Mouse (Mus musculus) stomach, postnatal 0 days (tissue): ENCODE results near the gene Siae. TPM values are rescaled to one million over a fixed set of nuclear protein-coding genes. Genes with fewer than 3 reads are reported as not detected.

ENCODE experiments used
- ATAC-seq: fragments of 200-750 bp; cut with Nextera tagmentation; 2 replicates; pipeline ENCODE4 v1.8.0; 2017; ENCODE audit not compliant: low FRiP score, low TSS enrichment
- DNase-seq: peaks from one replicate; pipeline ENCODE4 v3.0.0-alpha.2; 2016; ENCODE audit warnings: low spot score
- H3K27ac ChIP-seq: fragments of 300-500 bp; sonication (generic); replicated peaks from 2 replicates; pipeline ENCODE4 v1.5.1; 2014; ENCODE audit warnings: mild to moderate bottlenecking, control low read depth
- H3K27me3 ChIP-seq: fragments of 300-500 bp; sonication (generic); 2 replicates; pipeline ENCODE4 v1.6.1; 2014; ENCODE audit warnings: low read length; ENCODE audit not compliant: control insufficient read depth, insufficient read depth
- H3K36me3 ChIP-seq: fragments of 300-500 bp; sonication (generic); 2 replicates; pipeline ENCODE4 v1.6.1; 2014; ENCODE audit warnings: low read length, mixed read lengths; ENCODE audit not compliant: control insufficient read depth, insufficient read depth
- H3K4me1 ChIP-seq: fragments of 300-500 bp; sonication (generic); replicated peaks from 2 replicates; pipeline ENCODE4 v1.6.1; 2014; ENCODE audit warnings: antibody characterized with exemption; ENCODE audit not compliant: control insufficient read depth, insufficient read depth
- H3K4me2 ChIP-seq: fragments of 300-500 bp; sonication (generic); replicated peaks from 2 replicates; pipeline ENCODE4 v1.6.1; 2014; ENCODE audit warnings: low read depth, mild to moderate bottlenecking, control low read depth, moderate library complexity
- H3K4me3 ChIP-seq: fragments of 300-500 bp; sonication (generic); 2 replicates; pipeline ENCODE4 v1.5.1; 2014; ENCODE audit warnings: low read depth, low read length, control low read depth
- H3K9ac ChIP-seq: fragments of 300-500 bp; sonication (generic); 2 replicates; pipeline ENCODE4 v1.6.1; 2014; ENCODE audit warnings: mild to moderate bottlenecking, low read length, control low read depth, mixed read lengths
- H3K9me3 ChIP-seq: fragments of 300-500 bp; sonication (generic); 2 replicates; pipeline ENCODE4 v1.6.1; 2016; ENCODE audit warnings: low read length; ENCODE audit not compliant: control insufficient read depth
- CTCF ChIP-seq: IDR thresholded peaks from 2 replicates; pipeline ENCODE4 v1.5.1; 2016; ENCODE audit warnings: antibody characterized with exemption, low read depth, mild to moderate bottlenecking, moderate library complexity
- EP300 ChIP-seq: optimal IDR thresholded peaks from 2 replicates; pipeline ENCODE3; 2016; ENCODE audit warnings: antibody characterized with exemption
- WGBS: fragments of 180-500 bp; shearing (Covaris S2); extraction: QIAGEN DNeasy Blood & Tissue Kit; methylation state at CpG from one replicate; pipeline ENCODE4 v1.1.7; 2014; 5-methylcytosine and 5-hydroxymethylcytosine counted together
- polyA plus RNA-seq: library from polyadenylated mRNA; unstranded; fragments of >200 nt; fragmentation: Nextera tagmentation; extraction: Ambion mirVana; gene quantifications from 2 replicates; pipeline ENCODE4 v1.2.1, GENCODE M21; 2015

The Siae gene
- polyA plus RNA-seq, 1 experiment from 2014 or later, result 6.9 TPM

DNA sequence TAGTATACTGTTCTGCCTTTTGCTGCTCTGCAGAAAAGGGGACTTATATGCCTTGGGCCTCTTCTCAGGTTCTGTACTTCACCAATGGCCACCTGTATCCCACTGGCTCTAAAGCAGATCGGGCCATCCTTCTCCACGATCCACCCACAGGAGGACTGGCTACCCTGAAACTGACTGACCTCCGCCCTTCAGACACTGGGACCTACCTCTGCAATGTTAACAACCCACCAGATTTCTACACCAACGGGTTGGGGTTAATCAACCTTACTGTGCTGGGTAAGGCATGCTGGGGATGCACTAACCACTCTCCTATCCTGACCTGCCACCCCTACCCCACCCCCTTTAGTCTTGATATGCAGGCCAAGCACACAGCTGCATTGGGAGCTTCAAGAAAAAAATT lies 15.3 kb upstream of the Siae start:
- DNase-seq (no peak), ATAC-seq (no peak)
- H3K4me3 ChIP-seq, result peak overlapping the region; percentile 39; the same call in 1 of the 2 replicates
- TF ChIP-seq EP300, result no peak
- no peak for TF ChIP-seq CTCF
- H3K27ac ChIP-seq, result peak overlapping the region; percentile 84; the same call in 1 of the 2 replicates
- no peaks in the 10 kb centered on the region for H3K36me3 ChIP-seq
- 0 out of 2 replicates have a peak, but pooled peaks cover 2% of the 10 kb centered on the region for H3K4me1 ChIP-seq
- H3K9ac ChIP-seq, result peak overlapping the region; percentile 54
- H3K4me2 ChIP-seq, result peak overlapping the region; percentile 46
- WGBS, result 80% methylated on average over 4 of the region's 4 CpGs
- H3K27me3 ChIP-seq, result no peaks in the 10 kb centered on the region
- no peaks in the 10 kb centered on the region for H3K9me3 ChIP-seq

- H3K4me3 ChIP-seq, result no peak overlapping the region
- DNase-seq (no peak), ATAC-seq (no peak)
- no peaks in the 10 kb centered on the region for H3K9me3 ChIP-seq
- H3K4me2 ChIP-seq, result no peak overlapping the region
- WGBS, result 68% methylated on average over 6 of the region's 6 CpGs
- TF ChIP-seq CTCF (no peak), EP300 (no peak)
- H3K4me1 ChIP-seq, result 0 out of 2 replicates have a peak, but pooled peaks cover 2% of the 10 kb centered on the region
- H3K27ac ChIP-seq, result peak overlapping the region; percentile 20; the same call in 1 of the 2 replicates
- no peaks in the 10 kb centered on the region for H3K36me3 ChIP-seq
- H3K27me3 ChIP-seq, result no peaks in the 10 kb centered on the region
- H3K9ac ChIP-seq, result no peak overlapping the region
Observed at GRCm38 (mm10) chr9:37540701-37541575, 14.6 kb upstream of the Siae start.

DNA sequence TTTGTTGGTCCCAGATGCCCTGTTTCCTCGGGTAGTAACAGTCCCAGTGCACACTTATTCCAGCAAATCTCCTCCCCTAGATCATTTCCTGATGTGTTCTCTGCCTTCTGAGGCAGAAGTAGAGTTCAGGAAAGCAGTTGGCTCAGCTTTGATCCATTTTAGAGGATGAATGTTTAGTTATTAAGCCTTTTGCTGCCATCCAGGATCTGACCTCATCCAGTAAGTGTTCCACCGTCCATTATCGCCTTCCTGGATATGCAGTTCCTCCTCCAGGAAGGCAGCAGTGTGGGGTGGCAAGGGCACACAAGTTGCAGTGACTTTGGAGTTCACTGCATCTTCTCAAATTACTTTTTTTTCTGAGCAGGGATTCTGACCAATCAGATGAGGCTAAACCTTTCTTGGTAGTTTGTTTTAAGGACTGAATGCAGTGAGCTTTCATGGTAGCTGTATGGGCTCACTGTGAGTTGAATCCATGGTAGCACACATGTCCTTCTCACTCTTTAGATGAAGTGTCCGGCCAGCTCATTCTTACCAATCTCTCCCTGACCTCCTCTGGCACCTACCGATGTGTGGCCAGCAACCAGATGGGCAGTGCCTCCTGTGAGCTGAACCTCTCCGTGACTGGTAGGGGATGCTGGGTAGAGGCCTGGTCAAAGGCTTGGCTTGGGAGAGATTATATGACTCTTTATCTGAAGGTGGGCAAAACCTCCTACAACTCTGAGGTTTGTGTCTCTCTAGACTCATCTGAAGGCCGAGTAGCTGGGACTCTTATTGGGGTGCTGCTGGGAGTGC lies 13.5 kb upstream of the Siae start:
- Histone ChIP-seq H3K9ac (no peak overlapping the region), H3K9me3 (no peaks in the 10 kb centered on the region), H3K4me3 (no peak overlapping the region), H3K36me3 (no peaks in the 10 kb centered on the region), H3K27ac (0 out of 2 replicates have a peak overlapping the region, but pooled peaks have one; percentile 20), H3K4me1 (0 out of 2 replicates have a peak, but pooled peaks cover 2% of the 10 kb centered on the region), H3K4me2 (no peak overlapping the region), H3K27me3 (no peaks in the 10 kb centered on the region)
- TF ChIP-seq CTCF (no peak), EP300 (no peak)
- 66% methylated on average over 7 of the region's 7 CpGs for WGBS
- no peak for ATAC-seq
- no peak for DNase-seq

DNA sequence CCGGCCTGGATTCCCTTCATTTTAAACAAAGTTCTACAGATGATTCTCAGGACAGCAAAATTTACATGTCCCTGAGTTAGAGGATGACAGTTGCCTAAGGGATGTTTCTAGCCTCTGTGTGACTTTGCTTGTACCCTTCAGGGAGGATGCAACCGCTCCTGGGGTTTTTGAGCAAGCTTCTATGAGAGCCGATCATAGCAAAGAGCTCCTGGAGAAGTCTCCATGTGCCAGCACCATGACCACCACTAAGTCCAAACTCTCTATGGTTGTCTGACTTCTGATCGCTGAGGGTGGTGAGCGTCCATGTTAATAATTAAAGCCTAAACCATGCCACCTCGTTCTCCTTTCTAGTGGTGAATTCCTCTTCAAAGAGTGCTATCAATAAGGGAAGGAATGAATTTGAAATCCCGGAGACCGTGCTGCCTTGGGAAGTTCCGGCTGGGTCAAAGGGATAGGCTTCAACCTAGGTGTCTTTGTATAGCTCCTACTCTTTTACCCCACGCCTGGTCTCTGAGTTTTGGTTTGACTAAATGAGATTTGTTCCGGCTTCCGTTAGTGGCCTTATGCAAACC lies 11.5 kb upstream of the Siae start:
- Histone ChIP-seq H3K9ac (no peak overlapping the region), H3K9me3 (no peaks in the 10 kb centered on the region), H3K4me3 (peak overlapping the region; percentile 39), H3K4me1 (0 out of 2 replicates have a peak, but pooled peaks cover 2% of the 10 kb centered on the region), H3K36me3 (no peaks in the 10 kb centered on the region), H3K27ac (peak overlapping the region; percentile 45), H3K4me2 (peak overlapping the region; percentile 67), H3K27me3 (no peaks in the 10 kb centered on the region)
- DNase-seq (no peak), ATAC-seq (no peak)
- WGBS, result 35% methylated on average over 12 of the region's 12 CpGs
- TF ChIP-seq CTCF (no peak), EP300 (no peak)

DNA sequence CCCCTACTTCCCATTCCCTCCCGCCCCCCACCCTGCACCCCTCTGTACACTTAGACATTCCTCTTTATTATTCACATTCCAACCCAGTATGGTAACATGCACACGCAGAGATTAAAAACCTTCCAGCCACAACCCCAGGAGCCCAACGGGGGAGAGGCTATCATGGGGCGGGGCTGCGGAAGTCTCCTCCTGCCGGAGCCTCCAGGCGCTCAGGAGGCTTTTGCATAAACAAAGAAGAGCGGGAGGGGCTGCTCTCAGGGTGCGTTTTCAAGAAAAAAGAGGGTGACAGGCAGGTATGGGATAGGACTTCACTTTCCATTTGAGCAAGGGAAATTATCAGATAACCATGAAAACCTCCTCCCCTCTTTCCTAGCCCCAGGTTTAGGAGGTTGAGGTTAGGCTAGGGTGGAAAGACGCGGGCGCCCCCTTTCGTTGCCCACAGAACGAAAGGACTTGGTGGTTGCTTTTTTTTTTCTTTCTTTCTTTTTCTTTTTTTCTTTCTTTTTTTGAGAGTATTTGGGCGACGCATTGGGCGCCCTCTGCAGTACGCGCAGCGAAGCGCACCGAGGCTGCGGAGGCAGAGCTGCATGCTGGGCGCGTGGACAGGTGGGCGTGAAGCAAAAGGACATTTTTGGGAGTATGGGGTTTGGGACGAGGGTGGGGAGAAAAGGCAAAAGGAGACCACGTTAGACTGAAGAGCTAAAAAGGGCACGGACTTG lies 10.9 kb upstream of the Siae start:
- peak overlapping the region; percentile 43; the same call in 1 of the 2 replicates for H3K9ac ChIP-seq
- H3K9me3 ChIP-seq, result no peaks in the 10 kb centered on the region
- H3K4me2 ChIP-seq, result peak overlapping the region; percentile 67
- TF ChIP-seq CTCF, result peak; percentile 82
- no peak for TF ChIP-seq EP300
- H3K36me3 ChIP-seq, result no peaks in the 10 kb centered on the region
- ATAC-seq (peak; percentile 72), DNase-seq (peak; percentile 82)
- peak overlapping the region; percentile 39 for H3K4me3 ChIP-seq
- WGBS, result 2% methylated on average over 29 of the region's 29 CpGs
- peak overlapping the region; percentile 45; the same call in 1 of the 2 replicates for H3K27ac ChIP-seq
- H3K4me1 ChIP-seq, result 0 out of 2 replicates have a peak, but pooled peaks cover 2% of the 10 kb centered on the region
- no peaks in the 10 kb centered on the region for H3K27me3 ChIP-seq
